Mouse (Mus musculus) neural tube, embryonic 11.5 days (tissue): ENCODE results near the gene Man2a1. TPM values are rescaled to one million over a fixed set of nuclear protein-coding genes. Genes with fewer than 3 reads are reported as not detected.

Source experiments
- ATAC-seq: fragments of 200-750 bp; cut with Nextera tagmentation; 2 replicates; pipeline ENCODE4 v1.8.0; 2017; ENCODE audit warnings: moderate number of reproducible peaks, mild to moderate bottlenecking, moderate TSS enrichment, moderate library complexity; ENCODE audit not compliant: insufficient read depth, low FRiP score, low TSS enrichment
- DNase-seq: peaks from one replicate; pipeline ENCODE4 v3.0.0-alpha.2; 2015; ENCODE audit warnings: low spot score
- H3K27ac ChIP-seq: fragments of 300-500 bp; sonication (generic); 2 replicates; pipeline ENCODE4 v1.5.1; 2014; ENCODE audit warnings: low read depth, mild to moderate bottlenecking, low read length
- H3K27me3 ChIP-seq: fragments of 300-500 bp; sonication (generic); 2 replicates; pipeline ENCODE4 v1.6.1; 2014; ENCODE audit warnings: mild to moderate bottlenecking, low read length, mixed read lengths; ENCODE audit not compliant: control insufficient read depth, insufficient read depth
- H3K36me3 ChIP-seq: fragments of 300-500 bp; sonication (generic); 2 replicates; pipeline ENCODE4 v1.6.1; 2014; ENCODE audit warnings: mild to moderate bottlenecking, low read length, moderate library complexity, mixed read lengths; ENCODE audit not compliant: control insufficient read depth, insufficient read depth
- H3K4me1 ChIP-seq: fragments of 300-500 bp; sonication (generic); 2 replicates; pipeline ENCODE4 v1.6.1; 2014; ENCODE audit warnings: low read length, mixed read lengths; ENCODE audit not compliant: control insufficient read depth, insufficient read depth
- H3K4me2 ChIP-seq: fragments of 300-500 bp; sonication (generic); 2 replicates; pipeline ENCODE4 v1.6.1; 2014; ENCODE audit warnings: low read depth, mild to moderate bottlenecking, moderate library complexity
- H3K4me3 ChIP-seq: fragments of 300-500 bp; sonication (generic); 2 replicates; pipeline ENCODE4 v1.5.1; 2014; ENCODE audit warnings: low read depth, low read length
- H3K9ac ChIP-seq: fragments of 300-500 bp; sonication (generic); 2 replicates; pipeline ENCODE4 v1.6.1; 2014; ENCODE audit warnings: mild to moderate bottlenecking, low read length
- H3K9me3 ChIP-seq: fragments of 300-500 bp; sonication (generic); 2 replicates; pipeline ENCODE4 v1.6.1; 2016; ENCODE audit warnings: low read length; ENCODE audit not compliant: control insufficient read depth
- WGBS: fragments of 180-500 bp; shearing (Covaris S2); extraction: QIAGEN DNeasy Blood & Tissue Kit; methylation state at CpG from one replicate; pipeline ENCODE4 v1.1.7; 2014; 5-methylcytosine and 5-hydroxymethylcytosine counted together
- polyA plus RNA-seq: library from polyadenylated mRNA; unstranded; fragments of >200 nt; fragmentation: Nextera tagmentation; extraction: Ambion mirVana; gene quantifications from 2 replicates; pipeline ENCODE4 v1.2.1, GENCODE M21; 2014

The Man2a1 gene
- polyA plus RNA-seq, 1 experiment from 2014 or later = 4.7 TPM

DNA sequence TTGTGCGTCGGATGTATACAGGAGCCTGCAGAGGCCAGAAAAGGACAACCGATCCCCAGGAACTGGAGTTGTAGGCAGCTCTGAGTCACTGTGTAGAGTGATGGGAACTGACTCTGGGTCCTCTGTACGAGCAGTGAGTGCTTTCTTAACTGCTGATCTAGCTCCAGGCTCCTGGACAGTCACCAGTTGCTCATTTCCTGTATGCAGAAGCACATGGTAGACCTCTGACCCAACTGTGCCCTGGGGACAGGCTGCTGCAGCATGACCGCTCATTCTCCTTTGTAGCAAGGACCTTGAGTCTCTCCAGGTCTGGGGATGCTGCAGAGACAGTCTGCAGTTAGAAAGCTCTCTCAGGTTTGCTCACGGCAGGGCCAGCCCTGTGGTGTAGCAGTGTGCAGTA lies 15.7 kb downstream of the Man2a1 start:
- Histone ChIP-seq H3K9me3 (no peaks in the 10 kb centered on the region), H3K9ac (no peak overlapping the region), H3K27ac (no peak overlapping the region), H3K27me3 (no peaks in the 10 kb centered on the region), H3K4me1 (no peaks in the 10 kb centered on the region), H3K4me3 (no peak overlapping the region), H3K4me2 (no peak overlapping the region), H3K36me3 (no peaks in the 10 kb centered on the region)
- WGBS = 84% methylated on average over 6 of the region's 6 CpGs
- no peak for ATAC-seq
- DNase-seq = peak; percentile 19

DNA sequence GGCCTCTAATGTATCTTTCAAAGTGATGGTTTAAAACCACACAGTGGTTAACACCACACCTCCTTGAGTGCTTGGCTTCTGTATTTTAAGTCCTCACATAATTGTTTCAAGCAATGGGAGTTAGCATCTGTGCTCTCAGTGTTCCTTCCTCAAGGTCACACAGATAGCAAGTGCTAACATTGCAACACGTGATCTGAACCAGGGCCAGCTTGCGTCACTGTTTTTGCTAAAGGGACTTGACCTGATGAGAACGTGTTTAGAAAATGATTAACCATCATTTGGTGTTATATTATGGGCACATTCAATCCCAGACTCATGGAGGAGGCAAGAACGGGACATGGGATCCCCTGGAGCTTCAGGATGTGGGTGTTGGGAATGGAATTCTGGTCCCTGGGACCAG lies 17.3 kb downstream of the Man2a1 start:
- DNase-seq = no peak
- H3K36me3 ChIP-seq = no peaks in the 10 kb centered on the region
- ATAC-seq = no peak
- H3K4me3 ChIP-seq = no peak overlapping the region
- WGBS = 89% methylated on average over 4 of the region's 4 CpGs
- H3K4me2 ChIP-seq = no peak overlapping the region
- H3K4me1 ChIP-seq = no peaks in the 10 kb centered on the region
- no peak overlapping the region for H3K27ac ChIP-seq
- no peaks in the 10 kb centered on the region for H3K9me3 ChIP-seq
- H3K27me3 ChIP-seq = no peaks in the 10 kb centered on the region
- H3K9ac ChIP-seq = no peak overlapping the region

DNA sequence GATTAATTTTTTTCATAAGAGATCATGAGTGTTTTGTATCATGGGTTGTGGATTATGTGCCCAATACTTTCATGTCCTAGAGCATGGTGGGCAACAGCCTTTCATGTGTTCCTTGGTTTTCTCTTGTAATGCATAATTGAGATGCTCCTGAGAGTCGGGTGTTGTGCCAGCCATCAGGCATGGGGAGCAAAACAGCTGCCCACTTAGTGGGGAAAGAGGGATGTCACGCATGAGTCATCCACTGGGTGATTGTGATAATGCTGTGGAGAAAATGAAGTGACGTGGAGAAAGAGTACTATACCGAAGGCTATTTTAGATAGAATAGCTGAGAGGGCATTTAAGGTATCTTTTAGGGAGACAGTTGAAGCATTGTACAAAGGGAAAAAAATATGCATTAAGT lies 18.5 kb downstream of the Man2a1 start:
- ATAC-seq (no peak), DNase-seq (no peak)
- Histone ChIP-seq H3K4me3 (no peak overlapping the region), H3K27ac (no peak overlapping the region), H3K27me3 (no peaks in the 10 kb centered on the region), H3K4me2 (no peak overlapping the region), H3K4me1 (no peaks in the 10 kb centered on the region), H3K9ac (no peak overlapping the region), H3K9me3 (no peaks in the 10 kb centered on the region), H3K36me3 (no peaks in the 10 kb centered on the region)
- WGBS = 89% methylated on average over 4 of the region's 4 CpGs

DNA sequence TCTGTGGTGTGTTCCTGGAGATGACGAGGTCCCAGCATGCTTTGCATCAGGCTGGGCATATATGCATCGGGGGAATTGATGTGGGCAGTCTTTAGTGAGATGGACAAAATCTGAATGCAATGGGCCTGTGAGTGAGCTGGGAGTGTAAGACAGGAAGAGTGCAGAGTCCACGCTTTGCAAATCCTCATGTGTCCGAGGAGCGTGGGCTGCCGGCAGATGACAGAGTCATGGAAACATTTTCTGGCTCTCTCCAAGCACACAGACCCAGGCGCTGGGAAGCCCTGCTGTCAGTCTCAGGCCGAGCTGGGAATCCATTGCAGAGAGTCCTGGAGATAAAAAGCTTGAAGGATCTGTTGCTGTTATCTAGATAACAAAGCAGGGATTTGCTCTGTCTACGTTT lies 19.6 kb downstream of the Man2a1 start:
- Histone ChIP-seq H3K27ac (no peak overlapping the region), H3K27me3 (no peaks in the 10 kb centered on the region), H3K4me3 (no peak overlapping the region), H3K4me1 (no peaks in the 10 kb centered on the region), H3K9me3 (no peaks in the 10 kb centered on the region), H3K9ac (no peak overlapping the region), H3K4me2 (no peak overlapping the region), H3K36me3 (no peaks in the 10 kb centered on the region)
- 80% methylated on average over 9 of the region's 9 CpGs for WGBS
- no peak for DNase-seq
- ATAC-seq = no peak

DNA sequence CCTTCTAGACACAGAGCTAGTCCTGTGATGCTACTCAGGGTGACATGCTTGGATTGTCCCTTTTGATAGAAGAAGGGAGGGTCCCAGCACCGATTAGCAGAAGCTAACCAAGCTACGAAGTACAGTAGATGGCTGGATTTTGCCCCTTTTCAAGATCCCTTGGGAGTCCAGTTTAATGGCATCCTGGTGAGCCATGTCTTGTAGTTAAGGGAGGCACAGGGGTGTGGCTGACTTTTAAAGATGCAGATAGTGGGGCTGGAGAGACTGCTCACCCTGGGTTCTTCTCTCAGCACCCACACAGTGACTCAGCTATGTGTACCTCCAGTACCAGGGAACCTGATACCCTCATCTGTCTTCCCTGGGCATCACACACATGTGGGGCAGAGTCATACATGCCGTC lies 20.1 kb downstream of the Man2a1 start:
- 85% methylated on average over 3 of the region's 3 CpGs for WGBS
- H3K9ac ChIP-seq = no peak overlapping the region
- H3K27ac ChIP-seq = no peak overlapping the region
- H3K27me3 ChIP-seq = no peaks in the 10 kb centered on the region
- H3K4me3 ChIP-seq = no peak overlapping the region
- H3K36me3 ChIP-seq = no peaks in the 10 kb centered on the region
- H3K4me1 ChIP-seq = no peaks in the 10 kb centered on the region
- H3K4me2 ChIP-seq = no peak overlapping the region
- H3K9me3 ChIP-seq = no peaks in the 10 kb centered on the region
- ATAC-seq (no peak), DNase-seq (no peak)

DNA sequence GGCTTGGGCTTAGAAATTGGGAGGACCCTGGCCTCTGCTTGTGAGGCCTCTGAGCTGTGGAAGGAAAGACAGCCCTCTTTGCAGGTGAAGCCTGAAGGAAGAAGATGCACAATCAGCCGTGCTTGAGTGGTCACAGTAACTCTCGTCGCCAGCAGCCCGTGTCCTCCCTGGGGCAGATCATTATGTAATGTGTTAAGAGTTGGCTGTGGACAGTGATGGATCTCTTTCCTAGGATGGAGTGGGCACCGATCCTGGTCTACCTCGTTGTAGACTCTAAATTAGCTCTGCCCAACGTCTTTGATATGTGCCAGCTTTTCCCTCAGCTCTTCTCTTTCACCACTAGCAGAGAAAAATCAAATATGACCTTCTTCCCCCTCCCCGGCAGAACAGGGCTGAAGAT lies 20.7 kb downstream of the Man2a1 start:
- 64% methylated on average over 8 of the region's 8 CpGs for WGBS
- ATAC-seq = no peak

DNA sequence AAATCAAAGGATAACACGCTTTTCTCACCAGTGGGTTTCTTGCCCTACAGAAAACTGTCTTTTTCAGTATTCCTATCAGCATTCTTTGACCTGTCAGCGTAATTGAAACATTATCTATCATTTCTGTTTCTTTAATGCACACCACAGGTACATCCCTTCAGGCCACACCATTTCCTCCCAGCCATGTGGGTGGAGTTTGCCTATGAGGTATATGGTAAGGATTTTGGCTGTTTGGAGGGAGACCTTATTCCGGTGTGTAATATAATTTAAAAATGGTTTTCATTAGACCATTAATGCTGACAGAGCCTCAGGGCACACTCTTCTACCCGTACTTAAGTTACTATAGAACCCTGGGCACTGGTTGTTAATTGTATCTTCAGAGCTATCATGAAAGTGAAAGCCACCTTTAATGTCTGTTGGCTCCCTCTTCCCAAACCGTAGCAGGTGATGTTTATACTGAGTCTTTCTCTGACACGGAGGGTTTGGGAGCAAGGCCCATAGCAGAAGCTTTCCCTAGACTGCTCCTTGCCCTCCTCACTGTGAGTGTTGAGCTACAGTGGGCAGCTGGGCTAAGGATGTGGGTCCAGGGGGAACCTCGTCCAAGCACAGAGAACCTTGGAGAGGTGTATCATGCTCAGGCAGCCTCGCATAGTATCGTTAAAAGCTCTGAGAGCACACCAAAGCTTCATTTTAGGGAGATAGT lies 21.3 kb downstream of the Man2a1 start:
- no peaks in the 10 kb centered on the region for H3K4me1 ChIP-seq
- no peaks in the 10 kb centered on the region for H3K36me3 ChIP-seq
- no peak overlapping the region for H3K9ac ChIP-seq
- no peak for DNase-seq
- ATAC-seq = no peak
- no peak overlapping the region for H3K27ac ChIP-seq
- no peak overlapping the region for H3K4me2 ChIP-seq
- H3K4me3 ChIP-seq = no peak overlapping the region
- no peaks in the 10 kb centered on the region for H3K27me3 ChIP-seq
- H3K9me3 ChIP-seq = no peaks in the 10 kb centered on the region
- 90% methylated on average over 9 of the region's 9 CpGs for WGBS

More for the DNA sequence above, 20.7 kb downstream of the Man2a1 start:
- no peak for DNase-seq
- Histone ChIP-seq H3K27me3 (no peaks in the 10 kb centered on the region), H3K27ac (no peak overlapping the region), H3K9ac (no peak overlapping the region), H3K9me3 (no peaks in the 10 kb centered on the region), H3K4me3 (no peak overlapping the region), H3K36me3 (no peaks in the 10 kb centered on the region), H3K4me2 (no peak overlapping the region), H3K4me1 (no peaks in the 10 kb centered on the region)

DNA sequence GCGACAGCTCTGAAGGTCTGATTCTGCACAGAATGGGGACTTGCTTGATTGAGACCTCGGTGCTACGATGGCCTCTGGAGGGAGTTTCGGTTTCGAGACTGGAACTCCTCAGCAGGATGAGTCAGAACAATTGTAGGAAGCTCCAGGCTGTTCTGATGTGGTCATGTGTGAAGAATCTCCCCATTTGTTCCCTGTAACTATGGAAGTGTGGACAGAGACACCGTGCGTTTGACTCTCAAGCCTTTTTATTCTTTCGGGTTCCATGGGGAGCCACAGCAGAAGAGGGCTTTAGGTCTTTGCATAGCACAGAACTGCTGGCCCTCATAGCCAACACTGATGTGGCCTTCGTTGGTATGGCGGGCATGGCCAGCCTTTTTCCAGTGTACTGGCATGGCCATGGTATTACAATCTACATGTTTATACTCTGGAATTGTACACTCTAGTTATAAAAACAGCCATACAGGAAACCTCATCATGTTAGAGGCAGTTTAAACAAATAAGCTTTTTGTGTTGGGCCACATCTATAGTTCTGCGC lies 21.9 kb downstream of the Man2a1 start:
- ATAC-seq (no peak), DNase-seq (no peak)
- H3K36me3 ChIP-seq = no peaks in the 10 kb centered on the region
- no peaks in the 10 kb centered on the region for H3K9me3 ChIP-seq
- no peak overlapping the region for H3K9ac ChIP-seq
- H3K27ac ChIP-seq = no peak overlapping the region
- no peak overlapping the region for H3K4me3 ChIP-seq
- no peaks in the 10 kb centered on the region for H3K4me1 ChIP-seq
- no peak overlapping the region for H3K4me2 ChIP-seq
- WGBS = 78% methylated on average over 11 of the region's 11 CpGs
- H3K27me3 ChIP-seq = no peaks in the 10 kb centered on the region

DNA sequence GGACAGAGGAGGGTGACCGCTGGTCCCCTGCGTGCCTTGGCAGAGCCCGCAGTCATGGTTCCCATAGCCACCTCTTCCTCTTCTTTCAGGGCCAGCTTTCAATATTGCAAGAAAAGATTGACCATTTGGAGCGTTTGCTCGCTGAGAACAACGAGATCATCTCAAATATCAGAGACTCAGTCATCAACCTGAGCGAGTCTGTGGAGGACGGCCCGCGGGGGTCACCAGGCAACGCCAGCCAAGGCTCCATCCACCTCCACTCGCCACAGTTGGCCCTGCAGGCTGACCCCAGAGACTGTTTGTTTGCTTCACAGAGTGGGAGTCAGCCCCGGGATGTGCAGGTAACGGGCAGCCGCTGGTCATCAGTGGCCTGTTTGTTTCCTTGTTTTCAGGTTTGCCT lies 23.9 kb downstream of the Man2a1 start:
- Histone ChIP-seq H3K4me2 (no peak overlapping the region), H3K27ac (no peak overlapping the region), H3K4me1 (no peaks in the 10 kb centered on the region), H3K9ac (no peak overlapping the region), H3K27me3 (no peaks in the 10 kb centered on the region), H3K36me3 (no peaks in the 10 kb centered on the region), H3K9me3 (no peaks in the 10 kb centered on the region), H3K4me3 (no peak overlapping the region)
- ATAC-seq = no peak
- DNase-seq = no peak
- WGBS = 90% methylated on average over 15 of the region's 15 CpGs
